Mouse (Mus musculus): ENCODE measurements around the gene Trcg1. TPM values are rescaled to one million over a fixed set of nuclear protein-coding genes. Genes with fewer than 3 reads are reported as not detected.
"Not testable (repeated sequence)": the region's sequence is repeated elsewhere in the genome, so short reads cannot be mapped to it uniquely, and the experiment has no call there.

Gene Trcg1
- polyA plus RNA-seq, 1 experiment from 2014 or later: not detected

DNA sequence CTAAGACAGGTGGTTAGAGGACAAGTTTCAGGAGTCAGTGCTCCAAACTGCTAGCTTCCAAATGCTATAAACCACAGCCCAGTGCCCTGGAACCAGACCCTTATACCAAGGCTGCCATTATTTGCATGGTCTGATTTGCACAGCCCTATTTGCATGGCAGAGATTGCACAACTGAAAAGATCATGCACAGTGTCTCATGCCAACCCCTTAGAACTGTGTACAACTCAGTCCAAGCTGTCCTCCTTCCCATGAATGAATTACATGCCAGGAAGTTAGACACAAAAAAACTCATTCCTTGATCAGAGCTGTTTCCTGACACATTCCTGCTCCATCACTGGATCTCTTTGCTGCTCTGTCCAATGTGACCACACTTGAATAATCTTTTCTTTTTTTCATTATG lies 13.0 kb upstream of the Trcg1 start:
- ATAC-seq (ENCODE audit: low FRiP score): no peak
- Histone ChIP-seq H3K27ac (no peak overlapping the region), H3K4me2 (no peak overlapping the region), H3K4me1 (no peaks in the 10 kb centered on the region), H3K9ac (no peak overlapping the region), H3K27me3 (no peaks in the 10 kb centered on the region), H3K4me3 (replicated peaks) (no peak overlapping the region), H3K9me3 (no peaks in the 10 kb centered on the region), H3K36me3 (replicated peaks) (no peaks in the 10 kb centered on the region)

DNA sequence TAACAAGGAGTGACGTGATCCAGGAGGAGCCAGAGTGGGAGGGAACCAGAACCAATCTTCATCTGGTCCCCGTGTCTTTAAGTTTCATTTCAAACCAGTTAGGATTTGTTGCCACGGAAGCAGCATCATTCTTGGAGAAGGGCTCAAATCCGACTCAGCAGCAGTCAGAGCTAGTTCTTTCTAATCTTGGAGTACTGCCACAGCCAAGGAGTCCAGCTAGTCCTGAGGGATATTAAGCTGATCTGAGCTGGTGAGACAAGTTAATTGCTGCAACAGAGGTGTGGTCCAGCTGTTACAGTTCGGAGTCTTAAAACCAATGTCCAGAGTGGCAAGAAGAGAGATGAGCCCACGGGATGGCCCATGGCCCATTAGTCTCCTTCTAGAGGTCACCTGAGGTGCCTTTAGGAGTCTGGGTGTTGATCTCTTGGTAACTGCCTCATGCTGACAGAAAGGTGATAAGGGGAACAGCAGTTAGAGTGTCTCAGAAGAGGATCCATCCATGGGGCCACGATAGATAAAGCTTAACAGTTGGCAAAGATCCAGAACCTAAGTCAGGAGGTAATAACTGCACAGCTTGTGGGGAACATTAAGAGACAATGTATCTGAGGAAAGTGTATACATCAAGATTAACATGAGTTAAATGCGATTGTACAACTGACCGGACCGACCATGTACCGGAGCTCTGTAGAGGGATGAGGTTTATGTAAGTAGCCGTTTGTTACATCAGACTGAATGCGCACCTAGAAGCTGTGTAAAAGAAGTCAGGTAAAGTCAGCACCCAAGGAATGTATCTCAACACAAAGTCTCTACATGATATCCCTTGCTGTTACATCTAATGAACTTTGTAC lies 10.4 kb upstream of the Trcg1 start:
- Histone ChIP-seq H3K36me3 (replicated peaks) (no peaks in the 10 kb centered on the region), H3K4me2 (no peak overlapping the region), H3K4me3 (replicated peaks) (no peak overlapping the region), H3K9ac (no peak overlapping the region), H3K27me3 (no peaks in the 10 kb centered on the region), H3K4me1 (no peaks in the 10 kb centered on the region), H3K27ac (no peak overlapping the region), H3K9me3 (no peaks in the 10 kb centered on the region)
- no peak for ATAC-seq (ENCODE audit: low FRiP score)
- 86% methylated on average over 13 of the region's 13 CpGs for WGBS

DNA sequence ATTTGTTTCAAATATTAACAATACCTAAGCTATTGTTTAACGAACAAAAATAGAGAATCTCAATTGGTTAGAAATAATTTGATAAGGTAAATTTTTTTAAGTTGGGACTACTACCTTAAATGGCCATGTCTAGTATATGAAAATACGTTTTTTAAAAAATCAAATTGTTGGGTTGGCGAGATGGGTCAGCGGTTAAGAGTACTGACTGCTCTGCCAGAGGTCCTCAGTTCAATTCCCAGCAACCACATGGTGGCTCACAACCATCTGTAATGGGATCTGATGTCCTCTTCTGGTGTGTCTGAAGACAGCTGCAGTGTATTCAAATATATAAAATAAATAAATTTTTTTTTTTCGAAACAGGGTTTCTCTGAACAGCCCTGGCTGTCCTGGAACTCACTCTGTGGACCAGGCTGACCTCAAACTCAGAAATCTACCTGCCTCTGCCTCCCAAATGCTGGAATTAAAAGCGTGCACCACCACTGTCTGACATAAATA lies 9.7 kb upstream of the Trcg1 start:
- H3K36me3 ChIP-seq (replicated peaks); H3K27me3 ChIP-seq; H3K4me3 ChIP-seq (replicated peaks); H3K9me3 ChIP-seq; H3K9ac ChIP-seq; H3K27ac ChIP-seq; ATAC-seq (ENCODE audit: low FRiP score); H3K4me2 ChIP-seq; H3K4me1 ChIP-seq: not testable (repeated sequence)
- 86% methylated on average over 6 of the region's 6 CpGs for WGBS

DNA sequence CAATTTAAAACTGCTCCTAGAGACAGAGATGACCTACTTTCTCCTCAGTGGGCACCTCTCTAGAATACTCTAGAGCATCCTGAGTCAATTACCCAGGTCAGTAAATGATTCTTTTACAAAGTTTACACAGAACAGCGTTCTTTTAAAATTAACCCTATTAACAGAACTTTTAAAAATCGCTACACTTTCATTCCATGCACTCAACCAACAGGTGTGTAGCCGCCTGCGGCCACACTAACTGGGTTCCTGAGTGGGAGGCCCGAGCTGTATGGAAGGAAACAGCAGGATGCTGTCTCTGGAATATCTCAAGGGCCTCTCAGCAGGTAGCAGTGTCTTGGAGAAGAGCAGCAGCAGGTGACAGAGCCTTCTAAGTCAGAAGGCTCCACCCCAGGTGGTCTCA lies 9.2 kb upstream of the Trcg1 start:
- Histone ChIP-seq H3K4me1 (no peaks in the 10 kb centered on the region), H3K9ac (no peak overlapping the region), H3K9me3 (no peaks in the 10 kb centered on the region), H3K4me2 (no peak overlapping the region), H3K4me3 (replicated peaks) (no peak overlapping the region), H3K36me3 (replicated peaks) (no peaks in the 10 kb centered on the region), H3K27ac (no peak overlapping the region), H3K27me3 (no peaks in the 10 kb centered on the region)
- no peak for ATAC-seq (ENCODE audit: low FRiP score)
- 71% methylated on average over 5 of the region's 5 CpGs for WGBS

DNA sequence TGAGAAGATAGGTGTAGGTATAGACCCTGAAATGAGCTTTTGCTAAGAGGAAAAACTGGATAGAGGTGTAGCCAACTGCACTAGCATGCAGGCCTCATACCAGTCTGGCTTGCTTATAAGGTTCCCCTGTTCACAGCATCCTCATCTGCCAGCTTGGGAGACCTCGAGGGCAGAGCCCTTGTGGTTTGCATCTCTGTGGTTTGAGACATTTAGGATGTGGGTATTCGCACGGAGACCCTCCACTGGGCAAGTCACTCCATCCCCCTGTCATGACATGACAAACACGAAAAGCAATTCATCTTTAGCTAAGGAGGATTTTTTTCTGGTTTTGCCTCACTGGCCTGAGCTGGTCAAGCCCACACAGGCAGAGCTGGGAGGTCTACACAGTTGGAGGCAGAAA lies 8.2 kb upstream of the Trcg1 start:
- H3K4me2 ChIP-seq: no peak overlapping the region
- no peak overlapping the region for H3K27ac ChIP-seq
- ATAC-seq (ENCODE audit: low FRiP score): no peak
- no peaks in the 10 kb centered on the region for H3K9me3 ChIP-seq
- H3K27me3 ChIP-seq: no peaks in the 10 kb centered on the region
- WGBS: 79% methylated on average over 4 of the region's 4 CpGs
- no peak overlapping the region for H3K4me3 ChIP-seq (replicated peaks)
- H3K9ac ChIP-seq: no peak overlapping the region
- no peaks in the 10 kb centered on the region for H3K4me1 ChIP-seq
- no peaks in the 10 kb centered on the region for H3K36me3 ChIP-seq (replicated peaks)

DNA sequence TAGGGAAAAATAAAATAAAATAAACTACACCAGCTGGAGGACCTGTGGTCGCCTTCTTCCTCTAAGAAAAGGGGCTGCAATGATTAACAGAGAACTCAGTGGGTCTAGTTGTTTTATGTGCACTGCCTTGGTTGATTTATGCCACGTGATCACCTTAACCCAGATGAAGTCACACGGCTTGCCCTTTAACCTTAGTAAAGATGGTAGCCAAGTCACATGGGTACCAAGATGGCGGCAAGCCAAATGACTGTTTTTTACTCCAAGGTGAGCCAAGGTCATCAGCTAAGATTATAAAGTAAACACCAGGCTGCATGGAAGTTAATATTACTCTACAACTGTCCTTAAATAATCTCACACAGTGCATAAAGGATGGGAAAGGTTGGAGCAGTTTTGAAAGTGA lies 6.6 kb upstream of the Trcg1 start:
- ATAC-seq (ENCODE audit: low FRiP score): no peak

DNA sequence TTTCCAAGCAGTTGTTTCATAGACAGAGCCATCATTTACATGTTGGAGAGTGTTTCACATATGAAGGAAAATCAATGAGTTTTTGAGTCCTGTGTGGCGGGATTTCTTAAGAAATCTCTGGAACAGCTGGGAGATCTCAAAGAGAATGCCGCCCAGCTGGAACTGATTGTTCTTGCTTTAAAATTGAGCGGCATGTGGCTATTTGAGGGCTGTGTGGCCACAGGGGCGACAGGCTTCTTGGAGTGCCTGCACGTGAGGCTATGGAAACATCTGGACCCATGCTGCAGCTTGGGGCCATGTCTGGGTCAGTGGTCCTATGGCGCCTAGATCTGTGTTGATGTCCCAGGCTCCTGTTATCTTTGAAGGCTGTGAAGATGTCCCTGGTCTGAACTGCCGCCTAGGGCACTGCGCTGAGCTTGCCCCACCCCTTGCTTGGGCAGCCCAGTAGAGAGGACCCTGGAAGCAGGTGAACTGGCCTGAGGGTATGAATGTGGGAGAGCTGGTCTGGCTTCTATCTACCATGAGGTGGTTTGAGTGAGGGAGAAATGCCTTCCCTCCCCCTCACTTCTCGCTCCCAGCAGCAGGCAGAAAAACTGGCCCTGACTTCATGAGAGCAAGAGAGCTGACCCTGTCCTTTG lies 6.1 kb upstream of the Trcg1 start:
- 74% methylated on average over 9 of the region's 9 CpGs for WGBS
- H3K4me3 ChIP-seq (replicated peaks): no peak overlapping the region
- no peaks in the 10 kb centered on the region for H3K4me1 ChIP-seq
- H3K4me2 ChIP-seq: no peak overlapping the region
- ATAC-seq (ENCODE audit: low FRiP score): no peak
- H3K27ac ChIP-seq: no peak overlapping the region
- H3K9ac ChIP-seq: no peak overlapping the region
- H3K36me3 ChIP-seq (replicated peaks): no peaks in the 10 kb centered on the region
- no peaks in the 10 kb centered on the region for H3K9me3 ChIP-seq
- no peaks in the 10 kb centered on the region for H3K27me3 ChIP-seq

More for the DNA sequence above, 6.6 kb upstream of the Trcg1 start:
- WGBS: 86% methylated on average over 4 of the region's 4 CpGs
- Histone ChIP-seq H3K36me3 (replicated peaks) (no peaks in the 10 kb centered on the region), H3K27ac (no peak overlapping the region), H3K27me3 (no peaks in the 10 kb centered on the region), H3K4me1 (no peaks in the 10 kb centered on the region), H3K4me2 (no peak overlapping the region), H3K9me3 (no peaks in the 10 kb centered on the region), H3K9ac (no peak overlapping the region), H3K4me3 (replicated peaks) (no peak overlapping the region)

DNA sequence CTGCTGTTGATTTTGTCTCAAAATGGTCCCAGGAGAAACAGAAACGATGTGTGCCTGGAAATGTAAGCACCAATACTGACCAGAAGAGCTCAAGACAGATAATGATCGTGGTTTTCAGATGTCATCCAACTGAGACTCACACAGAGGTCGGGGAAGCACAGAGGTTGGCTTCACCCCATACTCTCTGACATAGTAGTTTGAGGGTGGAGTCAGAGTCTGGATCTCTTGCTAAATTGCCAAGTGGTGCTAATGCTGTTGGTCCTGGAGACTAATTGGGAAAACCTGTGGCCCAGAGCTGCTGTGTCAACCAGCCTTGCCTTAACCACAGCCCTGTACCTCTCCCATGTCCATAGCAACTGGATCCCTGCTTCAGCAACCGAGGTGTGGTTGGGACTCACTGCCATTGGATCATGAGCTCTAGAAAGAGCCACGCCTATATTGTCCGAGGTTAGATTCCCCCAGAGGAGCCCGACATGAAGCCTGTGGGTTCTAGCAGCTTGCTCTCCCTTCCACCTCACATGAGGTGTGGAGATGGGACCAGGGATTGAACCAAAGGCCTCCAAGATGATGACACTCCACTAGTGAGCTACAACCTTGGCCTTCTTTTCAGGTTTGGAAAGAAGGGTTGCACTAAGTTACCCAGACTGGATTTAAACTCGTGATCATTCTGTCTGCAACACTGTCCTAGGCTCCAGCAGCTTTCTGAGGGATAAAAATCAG lies 4.7 kb upstream of the Trcg1 start:
- Histone ChIP-seq H3K4me2 (no peak overlapping the region), H3K4me3 (replicated peaks) (no peak overlapping the region), H3K9me3 (no peaks in the 10 kb centered on the region), H3K36me3 (replicated peaks) (no peaks in the 10 kb centered on the region), H3K27me3 (no peaks in the 10 kb centered on the region), H3K4me1 (no peaks in the 10 kb centered on the region), H3K9ac (no peak overlapping the region), H3K27ac (no peak overlapping the region)
- no peak for ATAC-seq (ENCODE audit: low FRiP score)
- 81% methylated on average over 8 of the region's 8 CpGs for WGBS

DNA sequence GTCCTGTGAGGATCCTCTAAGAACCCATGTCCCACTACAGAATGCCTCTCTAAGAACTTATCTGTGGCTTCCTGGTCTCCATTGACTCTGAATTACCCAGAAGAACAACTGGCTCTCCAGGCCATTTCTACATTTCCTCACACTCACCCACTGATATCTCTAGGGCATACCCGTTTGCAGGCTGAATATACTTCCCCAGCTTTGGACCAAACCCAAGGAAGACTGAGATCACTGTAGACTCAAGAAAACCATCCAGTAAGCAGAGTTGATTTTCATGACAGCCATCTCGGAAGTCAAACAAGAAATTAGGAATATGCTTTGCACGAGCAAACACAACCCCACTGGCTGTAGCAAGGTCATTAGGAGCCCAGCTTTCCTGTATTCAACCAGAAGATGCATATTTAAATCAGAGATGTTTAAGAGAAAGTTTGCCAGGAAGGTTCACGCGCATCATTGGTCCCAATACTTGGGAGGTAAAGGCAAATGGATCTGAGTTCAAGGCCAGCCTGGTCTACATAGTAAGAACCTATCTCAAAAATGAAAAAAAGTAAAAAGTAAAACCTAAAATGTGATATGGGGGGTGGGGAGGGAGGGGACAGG lies 3.9 kb upstream of the Trcg1 start:
- Histone ChIP-seq H3K36me3 (replicated peaks) (no peaks in the 10 kb centered on the region), H3K9me3 (no peaks in the 10 kb centered on the region), H3K9ac (no peak overlapping the region), H3K4me2 (no peak overlapping the region), H3K4me1 (no peaks in the 10 kb centered on the region), H3K27me3 (no peaks in the 10 kb centered on the region), H3K4me3 (replicated peaks) (no peak overlapping the region), H3K27ac (no peak overlapping the region)
- ATAC-seq (ENCODE audit: low FRiP score): no peak
- 87% methylated on average over 5 of the region's 5 CpGs for WGBS

DNA sequence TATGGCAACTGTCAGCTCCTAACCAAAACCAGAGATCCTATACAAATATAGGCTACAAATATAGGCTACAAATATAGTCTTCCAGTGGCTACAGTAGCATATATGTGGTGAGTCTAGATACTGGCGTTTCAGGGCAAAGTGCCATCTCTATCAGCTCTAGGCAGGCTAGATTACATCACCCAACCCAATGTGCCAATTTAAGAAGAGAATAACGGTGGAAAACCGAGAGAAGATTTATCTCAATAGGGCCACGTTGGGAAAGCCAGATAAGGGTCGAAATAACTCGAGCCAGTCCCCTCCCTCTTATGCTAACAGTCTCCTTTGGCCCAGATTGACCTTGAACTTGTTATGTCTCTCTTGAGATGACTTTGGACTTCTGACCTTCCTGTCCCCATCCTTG lies 3.2 kb upstream of the Trcg1 start:
- no peaks in the 10 kb centered on the region for H3K27me3 ChIP-seq
- H3K27ac ChIP-seq: no peak overlapping the region
- H3K4me1 ChIP-seq: no peaks in the 10 kb centered on the region
- no peak overlapping the region for H3K4me3 ChIP-seq (replicated peaks)
- 85% methylated on average over 6 of the region's 6 CpGs for WGBS
- no peak overlapping the region for H3K4me2 ChIP-seq
- no peak for ATAC-seq (ENCODE audit: low FRiP score)
- no peaks in the 10 kb centered on the region for H3K36me3 ChIP-seq (replicated peaks)
- no peak overlapping the region for H3K9ac ChIP-seq
- no peaks in the 10 kb centered on the region for H3K9me3 ChIP-seq

DNA sequence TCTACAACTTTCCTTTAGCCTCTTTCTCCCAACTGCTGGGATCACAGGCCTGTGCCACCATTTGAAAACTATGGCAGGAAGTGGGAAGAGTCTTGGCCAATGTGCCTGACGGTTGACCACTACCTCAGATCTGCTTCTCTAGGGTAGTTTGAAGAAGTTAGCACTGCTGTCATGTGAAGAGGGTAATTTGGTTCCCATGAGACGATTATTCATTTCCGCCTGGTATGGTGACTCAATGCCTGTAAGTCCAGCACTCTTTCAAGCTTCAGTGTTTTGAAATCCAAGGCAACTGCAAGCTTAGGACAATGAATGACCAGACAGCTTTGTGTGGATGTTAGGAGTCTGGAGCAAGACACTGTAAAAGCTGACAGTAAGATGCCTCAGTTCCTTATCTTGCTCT lies 2.6 kb upstream of the Trcg1 start:
- Histone ChIP-seq H3K36me3 (replicated peaks) (no peaks in the 10 kb centered on the region), H3K4me2 (no peak overlapping the region), H3K9me3 (no peaks in the 10 kb centered on the region), H3K27ac (no peak overlapping the region), H3K4me1 (no peaks in the 10 kb centered on the region), H3K27me3 (no peaks in the 10 kb centered on the region), H3K4me3 (replicated peaks) (no peak overlapping the region), H3K9ac (no peak overlapping the region)
- ATAC-seq (ENCODE audit: low FRiP score): no peak
- 82% methylated on average over 3 of the region's 3 CpGs for WGBS

DNA sequence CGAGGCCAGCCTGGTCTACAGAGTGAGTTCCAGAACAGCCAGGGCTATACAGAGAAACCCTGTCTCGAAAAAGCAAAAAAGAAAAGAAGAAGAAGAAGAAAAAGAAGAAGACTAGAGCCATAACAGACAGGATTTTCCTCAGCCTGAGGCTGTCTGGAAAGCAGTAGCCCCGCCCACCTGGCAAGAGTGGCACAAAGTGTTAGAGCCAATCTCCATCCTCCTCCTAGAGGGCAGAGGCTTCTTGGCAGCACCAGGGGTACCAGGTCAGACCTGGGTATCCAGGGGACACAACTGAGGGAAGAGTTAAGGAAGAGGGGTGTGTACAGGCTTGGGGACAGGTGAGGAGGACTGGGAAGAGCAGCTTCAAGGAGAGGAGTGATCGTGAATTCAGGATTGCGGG lies 1.3 kb downstream of the Trcg1 start:
- ATAC-seq (ENCODE audit: low FRiP score): no peak
- 85% methylated on average over 5 of the region's 5 CpGs for WGBS
- Histone ChIP-seq H3K9ac (no peak overlapping the region), H3K27me3 (no peaks in the 10 kb centered on the region), H3K36me3 (replicated peaks) (no peaks in the 10 kb centered on the region), H3K27ac (no peak overlapping the region), H3K4me2 (no peak overlapping the region), H3K9me3 (no peaks in the 10 kb centered on the region), H3K4me1 (no peaks in the 10 kb centered on the region), H3K4me3 (replicated peaks) (no peak overlapping the region)
